Mouse (Mus musculus): ENCODE data around the gene Heatr5b. TPM values are rescaled to one million over a fixed set of nuclear protein-coding genes. Genes with fewer than 3 reads are reported as not detected.
"Not testable (repeated sequence)": the region's sequence is repeated elsewhere in the genome, so short reads cannot be mapped to it uniquely, and the experiment has no call there.

The Heatr5b gene
- polyA plus RNA-seq, 1 experiment: 2.2 TPM

DNA sequence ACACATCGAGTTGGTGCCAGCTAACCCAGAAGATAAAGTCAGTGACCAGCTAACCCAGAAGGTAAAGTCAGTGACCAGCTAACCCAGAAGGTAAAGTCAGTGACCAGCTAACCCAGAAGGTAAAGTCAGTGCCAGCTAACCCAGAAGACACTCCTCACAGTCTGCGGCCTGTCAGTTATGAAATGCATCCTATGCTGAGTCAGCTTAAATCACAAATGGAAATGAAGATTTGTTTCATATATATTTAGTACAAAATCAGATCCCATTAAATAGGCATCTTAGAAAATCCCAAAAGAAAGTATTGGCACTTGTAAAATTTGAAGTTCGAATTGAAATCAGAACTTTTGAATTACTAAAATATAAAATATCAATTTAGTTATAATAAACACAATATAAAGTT lies 25.6 kb downstream of the Heatr5b start:
- TF ChIP-seq FLI1 (IDR thresholded peaks at IDR 0.05; ENCODE audit: low read length) (no peak), GATA1 (IDR thresholded peaks at IDR 0.05; ENCODE audit: borderline replicate concordance, low read length) (no peak)
- Histone ChIP-seq H3K4me1 (no peaks in the 10 kb centered on the region), H3K36me3 (replicated peaks; ENCODE audit: low read length) (peaks cover 84% of the 10 kb centered on the region), H3K4me3 (replicated peaks) (no peak overlapping the region), H3K9me3 (no peaks in the 10 kb centered on the region), H3K27me3 (replicated peaks) (no peaks in the 10 kb centered on the region)

DNA sequence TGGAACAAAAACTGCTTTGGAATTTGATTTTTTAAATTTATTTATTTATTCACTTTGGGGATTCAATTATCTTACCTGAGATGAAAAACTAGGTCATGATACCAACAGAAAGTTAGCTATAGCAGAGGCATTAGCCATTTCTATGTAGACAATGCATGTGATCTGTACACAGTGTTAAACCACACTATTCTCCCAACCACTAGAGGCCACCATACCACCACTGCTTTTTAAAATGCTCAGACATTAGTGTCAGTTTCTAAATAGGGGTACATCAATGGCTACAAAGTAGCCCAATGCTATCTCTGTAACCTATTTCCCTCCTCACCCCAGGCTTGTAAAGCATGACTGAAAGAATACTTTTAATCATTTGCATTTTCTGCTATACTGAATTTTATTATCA lies 26.1 kb downstream of the Heatr5b start:
- H3K36me3 ChIP-seq (replicated peaks; ENCODE audit: low read length): peaks cover 83% of the 10 kb centered on the region
- no peaks in the 10 kb centered on the region for H3K9me3 ChIP-seq
- H3K27me3 ChIP-seq (replicated peaks): no peaks in the 10 kb centered on the region
- no peak overlapping the region for H3K4me3 ChIP-seq (replicated peaks)
- no peaks in the 10 kb centered on the region for H3K4me1 ChIP-seq
- no peak for TF ChIP-seq GATA1 (IDR thresholded peaks at IDR 0.05; ENCODE audit: borderline replicate concordance, low read length)
- no peak for TF ChIP-seq FLI1 (IDR thresholded peaks at IDR 0.05; ENCODE audit: low read length)

- Histone ChIP-seq H3K9me3 (no peaks in the 10 kb centered on the region), H3K36me3 (replicated peaks; ENCODE audit: low read length) (peaks cover 99% of the 10 kb centered on the region), H3K4me3 (replicated peaks) (no peak overlapping the region), H3K4me1 (peaks cover 12% of the 10 kb centered on the region), H3K27me3 (replicated peaks) (no peaks in the 10 kb centered on the region)
- no peak for TF ChIP-seq GATA1 (IDR thresholded peaks at IDR 0.05; ENCODE audit: borderline replicate concordance, low read length)
- TF ChIP-seq FLI1 (IDR thresholded peaks at IDR 0.05; ENCODE audit: low read length): no peak
These were observed 37.9 kb downstream of the Heatr5b start for GRCm38 (mm10) chr17:78797222-78797621.

DNA sequence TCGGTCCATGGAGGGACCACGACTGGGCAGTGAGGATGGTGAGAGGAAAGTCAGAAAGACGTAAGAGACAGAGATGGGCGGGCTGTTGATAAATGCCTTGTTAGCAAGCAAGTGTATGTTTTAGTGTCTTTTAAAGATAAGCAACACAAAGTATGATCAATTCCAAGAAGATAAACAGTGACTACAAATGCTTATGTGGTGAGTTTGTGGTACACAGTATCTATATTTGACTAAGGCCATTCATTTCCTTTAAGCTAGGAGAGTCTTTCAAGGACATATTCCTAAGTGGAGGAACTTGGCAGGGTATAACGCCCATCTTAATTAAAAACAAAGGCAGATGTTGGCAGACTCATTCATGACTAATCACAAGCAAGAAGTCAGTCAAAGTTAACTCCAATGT lies 40.8 kb downstream of the Heatr5b start:
- TF ChIP-seq FLI1 (IDR thresholded peaks at IDR 0.05; ENCODE audit: low read length) (no peak), GATA1 (IDR thresholded peaks at IDR 0.05; ENCODE audit: borderline replicate concordance, low read length) (no peak)
- Histone ChIP-seq H3K4me1 (peaks cover 26% of the 10 kb centered on the region), H3K36me3 (replicated peaks; ENCODE audit: low read length) (peaks cover 95% of the 10 kb centered on the region), H3K4me3 (replicated peaks) (no peak overlapping the region), H3K27me3 (replicated peaks) (no peaks in the 10 kb centered on the region), H3K9me3 (no peaks in the 10 kb centered on the region)

GRCm38 (mm10) chr17:78792122-78792521 lies 43.0 kb downstream of the Heatr5b start:
- Histone ChIP-seq H3K27me3 (replicated peaks) (no peaks in the 10 kb centered on the region), H3K4me1 (peaks cover 26% of the 10 kb centered on the region), H3K4me3 (replicated peaks) (no peak overlapping the region), H3K36me3 (replicated peaks; ENCODE audit: low read length) (peaks cover 84% of the 10 kb centered on the region), H3K9me3 (no peaks in the 10 kb centered on the region)
- TF ChIP-seq GATA1 (IDR thresholded peaks at IDR 0.05; ENCODE audit: borderline replicate concordance, low read length) (no peak), FLI1 (IDR thresholded peaks at IDR 0.05; ENCODE audit: low read length) (no peak)

GRCm38 (mm10) chr17:78791690-78792070 lies 43.5 kb downstream of the Heatr5b start:
- TF ChIP-seq GATA1 (IDR thresholded peaks at IDR 0.05; ENCODE audit: borderline replicate concordance, low read length) (no peak), FLI1 (IDR thresholded peaks at IDR 0.05; ENCODE audit: low read length) (no peak)
- Histone ChIP-seq H3K4me1 (peaks cover 26% of the 10 kb centered on the region), H3K9me3 (no peaks in the 10 kb centered on the region), H3K27me3 (replicated peaks) (no peaks in the 10 kb centered on the region), H3K4me3 (replicated peaks) (no peak overlapping the region), H3K36me3 (replicated peaks; ENCODE audit: low read length) (peaks cover 80% of the 10 kb centered on the region)

- H3K36me3 ChIP-seq (replicated peaks; ENCODE audit: low read length): peaks cover 75% of the 10 kb centered on the region
These were observed 44.0 kb downstream of the Heatr5b start for GRCm38 (mm10) chr17:78791068-78791689.

GRCm38 (mm10) chr17:78788273-78788672 lies 46.9 kb downstream of the Heatr5b start:
- H3K36me3 ChIP-seq (replicated peaks; ENCODE audit: low read length): peaks cover 55% of the 10 kb centered on the region
- peaks cover 19% of the 10 kb centered on the region for H3K4me1 ChIP-seq
- H3K27me3 ChIP-seq (replicated peaks); H3K9me3 ChIP-seq; H3K4me3 ChIP-seq (replicated peaks): not testable (repeated sequence)

More at GRCm38 (mm10) chr17:78791068-78791689, 44.0 kb downstream of the Heatr5b start:
- no peak for TF ChIP-seq GATA1 (IDR thresholded peaks at IDR 0.05; ENCODE audit: borderline replicate concordance, low read length)
- TF ChIP-seq FLI1 (IDR thresholded peaks at IDR 0.05; ENCODE audit: low read length): no peak
- no peak overlapping the region for H3K4me3 ChIP-seq (replicated peaks)
- no peaks in the 10 kb centered on the region for H3K9me3 ChIP-seq
- no peaks in the 10 kb centered on the region for H3K27me3 ChIP-seq (replicated peaks)
- H3K4me1 ChIP-seq: peaks cover 26% of the 10 kb centered on the region

- Histone ChIP-seq H3K9me3 (no peaks in the 10 kb centered on the region), H3K27me3 (replicated peaks) (no peaks in the 10 kb centered on the region), H3K36me3 (replicated peaks; ENCODE audit: low read length) (peaks cover 36% of the 10 kb centered on the region), H3K4me3 (replicated peaks) (no peak overlapping the region), H3K4me1 (no peaks in the 10 kb centered on the region)
- TF ChIP-seq GATA1 (IDR thresholded peaks at IDR 0.05; ENCODE audit: borderline replicate concordance, low read length) (no peak), FLI1 (IDR thresholded peaks at IDR 0.05; ENCODE audit: low read length) (no peak)
These were observed 56.4 kb downstream of the Heatr5b start for GRCm38 (mm10) chr17:78778765-78779164.

DNA sequence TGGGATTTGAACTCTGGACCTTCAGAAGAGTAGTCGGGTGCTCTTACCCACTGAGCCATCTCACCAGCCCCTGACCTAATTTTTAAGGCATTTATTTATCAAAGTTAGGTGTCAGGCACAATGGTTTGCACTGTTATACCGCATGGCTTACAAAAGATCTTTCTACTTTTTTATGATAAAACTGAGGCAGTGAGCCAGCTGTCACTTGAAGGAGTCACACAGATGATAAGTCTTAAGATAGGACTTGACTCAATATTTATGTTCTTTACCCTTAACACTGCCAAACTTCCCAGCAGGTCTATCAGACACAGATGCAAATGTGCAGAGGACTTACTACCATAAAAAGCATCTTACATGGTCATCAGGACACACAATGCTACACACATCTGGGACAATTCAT lies 62.8 kb downstream of the Heatr5b start:
- Histone ChIP-seq H3K9me3 (no peaks in the 10 kb centered on the region), H3K4me1 (no peaks in the 10 kb centered on the region), H3K4me3 (replicated peaks) (no peak overlapping the region), H3K27me3 (replicated peaks) (no peaks in the 10 kb centered on the region), H3K36me3 (replicated peaks; ENCODE audit: low read length) (peaks cover 82% of the 10 kb centered on the region)
- TF ChIP-seq FLI1 (IDR thresholded peaks at IDR 0.05; ENCODE audit: low read length) (no peak), GATA1 (IDR thresholded peaks at IDR 0.05; ENCODE audit: borderline replicate concordance, low read length) (no peak)

GRCm38 (mm10) chr17:78770932-78771331 lies 64.2 kb downstream of the Heatr5b start:
- Histone ChIP-seq H3K4me3 (replicated peaks) (no peak overlapping the region), H3K4me1 (no peaks in the 10 kb centered on the region), H3K9me3 (no peaks in the 10 kb centered on the region), H3K36me3 (replicated peaks; ENCODE audit: low read length) (peaks cover 86% of the 10 kb centered on the region), H3K27me3 (replicated peaks) (no peaks in the 10 kb centered on the region)
- TF ChIP-seq GATA1 (IDR thresholded peaks at IDR 0.05; ENCODE audit: borderline replicate concordance, low read length): no peak
- no peak for TF ChIP-seq FLI1 (IDR thresholded peaks at IDR 0.05; ENCODE audit: low read length)
